Mouse (Mus musculus) kidney, embryonic 15.5 days (tissue): Measurements from ENCODE around the gene Gucy2d. TPM values are rescaled to one million over a fixed set of nuclear protein-coding genes. Genes with fewer than 3 reads are reported as not detected.

Experiments used
- polyA plus RNA-seq: library from polyadenylated mRNA; unstranded; fragments of >200 nt; fragmentation: Nextera tagmentation; extraction: Ambion mirVana; gene quantifications from 2 replicates; pipeline ENCODE4 v1.2.1, GENCODE M21; 2015

Gucy2d gene
- polyA plus RNA-seq, 1 experiment from 2014 or later = 0.10 TPM

Other genes starting within 250 kb of the Gucy2d start
- 0.06 TPM in 1 of 2 replicates, not detected in the other for gene B3gnt6, start 240.9 kb upstream of the Gucy2d start, polyA plus RNA-seq
- 24.0 and 29.6 TPM in 2 replicates for gene Acer3, start 119.2 kb upstream of the Gucy2d start, polyA plus RNA-seq
- 8.7 and 10.0 TPM in 2 replicates for gene Tsku, start 79.1 kb upstream of the Gucy2d start, polyA plus RNA-seq
- gene Lrrc32, start 48.9 kb downstream of the Gucy2d start, polyA plus RNA-seq = 12.7 and 16.9 TPM in 2 replicates
- 29.3 and 32.4 TPM in 2 replicates for gene Emsy, start 216.4 kb downstream of the Gucy2d start, polyA plus RNA-seq